Mouse (Mus musculus) cerebellum, postnatal 36 days (tissue): Measurements from ENCODE around the gene Pfas.
"Not testable (repeated sequence)": the region's sequence is repeated elsewhere in the genome, so short reads cannot be mapped to it uniquely, and the experiment has no call there.

ENCODE experiments used
- DNase-seq, 2 experiments: peaks; one replicate each; pipeline ENCODE4 v3.0.0; 2021 to 2022; ENCODE audit warnings: mixed read lengths in 2 of 2

The Pfas gene

DNA sequence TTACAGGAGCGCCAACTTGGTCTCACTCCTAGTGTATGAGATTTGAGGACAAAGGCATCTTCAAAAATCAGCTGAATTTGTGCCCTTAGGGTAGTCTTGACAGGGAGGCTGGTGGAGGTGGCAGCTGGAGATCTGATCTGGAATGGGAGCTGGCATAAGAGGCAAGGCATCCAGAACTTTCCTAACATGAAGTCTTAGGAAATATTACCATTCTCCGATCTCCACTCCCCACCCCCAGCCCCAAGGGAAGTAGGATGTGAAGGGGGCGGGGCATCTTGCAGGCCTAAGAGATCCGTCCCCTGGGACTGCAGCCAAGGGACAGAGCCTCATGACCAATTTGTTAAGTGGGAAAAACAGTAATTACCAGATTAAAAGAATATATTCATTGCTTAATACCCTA, 38.0 kb downstream of the Pfas start:
- no peak for DNase-seq

DNA sequence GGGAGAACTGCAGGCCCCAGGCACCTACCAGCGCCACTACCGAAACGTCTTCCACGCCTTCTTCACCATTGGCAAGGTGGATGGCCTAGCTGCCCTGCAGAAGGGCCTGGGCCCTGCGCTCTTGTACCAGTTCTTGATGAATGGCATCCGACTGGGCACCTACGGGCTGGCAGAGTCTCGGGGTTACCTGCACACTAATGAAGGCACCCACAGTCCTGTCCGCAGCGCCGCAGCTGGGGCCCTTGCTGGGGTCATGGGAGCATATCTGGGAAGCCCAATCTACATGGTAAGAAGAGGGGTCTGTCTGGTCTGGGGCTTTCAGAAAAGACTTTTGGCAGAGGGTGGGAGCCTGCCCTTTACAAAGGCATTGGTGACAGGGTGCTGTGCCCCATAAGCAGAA, 39.5 kb downstream of the Pfas start:
- DNase-seq = no peak

DNA sequence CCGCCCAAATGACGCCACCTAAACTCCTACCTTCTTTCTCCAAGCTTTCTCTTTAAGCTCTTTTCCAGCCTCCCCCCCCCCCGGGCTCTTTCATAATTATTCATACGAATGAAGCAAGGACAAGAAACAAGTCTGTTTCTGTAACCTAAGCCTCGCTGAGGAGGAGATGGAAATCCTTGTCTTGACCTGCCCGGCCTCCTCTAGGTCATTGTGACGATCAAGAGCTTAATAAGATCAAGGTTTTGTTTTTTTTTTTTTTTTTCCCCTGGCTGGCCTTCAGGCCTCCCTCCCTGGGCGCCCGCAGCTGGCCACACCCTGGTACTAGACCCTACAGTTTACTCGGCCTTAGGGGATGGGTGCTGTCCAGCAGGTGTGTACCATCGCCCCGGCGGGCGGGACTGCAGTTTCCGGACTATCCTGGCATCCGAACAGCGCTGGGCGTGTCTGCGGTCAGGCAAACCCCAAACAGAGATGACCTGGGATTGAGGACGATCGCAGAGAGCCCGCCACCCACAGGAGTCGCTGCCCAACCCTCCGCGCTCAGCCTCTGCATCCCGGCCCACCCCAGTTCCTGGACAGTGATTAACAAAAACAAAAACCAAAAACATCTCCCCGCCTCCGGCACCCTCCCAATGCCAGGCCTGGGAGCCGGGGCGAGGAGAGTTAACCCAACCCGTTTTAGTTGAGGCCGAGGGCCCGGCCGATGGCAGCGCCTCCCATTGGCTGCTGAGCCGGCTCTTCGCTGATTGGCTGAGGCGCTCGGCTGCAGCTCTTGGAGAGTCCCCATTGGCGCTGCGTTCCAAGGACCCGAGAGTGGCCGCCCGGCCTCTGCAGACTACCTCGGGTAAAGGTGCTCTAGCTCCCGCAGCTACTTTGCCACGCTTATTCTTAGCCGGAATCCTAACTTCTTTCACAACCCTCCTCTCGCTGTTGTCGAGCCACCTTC, 40.6 kb downstream of the Pfas start, which contains the start of gene Slc25a35:
Gene Slc25a35, plus strand, starts transcription at position 795 of the 946 bp plus-strand sequence.
- peak; percentile 91 to 93 for DNase-seq

DNA sequence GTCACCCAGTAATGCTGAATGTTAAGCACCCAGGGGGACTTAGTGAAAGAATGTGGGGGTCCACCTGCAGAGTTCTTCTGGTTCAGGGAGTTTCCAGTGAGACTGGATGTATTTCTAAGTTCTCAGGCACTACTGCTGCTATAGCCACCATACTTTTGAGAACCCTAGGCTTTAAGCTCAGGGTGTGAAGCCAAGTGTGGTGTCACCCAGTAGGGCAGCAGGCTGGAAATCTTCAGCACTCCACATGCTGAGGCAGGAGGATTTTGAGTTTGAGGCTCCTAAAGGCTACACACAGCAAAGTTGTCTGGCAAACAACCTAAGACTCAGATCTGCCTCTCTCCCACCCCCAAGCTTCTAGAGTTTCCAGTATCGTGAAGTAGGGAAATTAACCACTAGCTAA, 41.7 kb downstream of the Pfas start:
- DNase-seq = no peak

DNA sequence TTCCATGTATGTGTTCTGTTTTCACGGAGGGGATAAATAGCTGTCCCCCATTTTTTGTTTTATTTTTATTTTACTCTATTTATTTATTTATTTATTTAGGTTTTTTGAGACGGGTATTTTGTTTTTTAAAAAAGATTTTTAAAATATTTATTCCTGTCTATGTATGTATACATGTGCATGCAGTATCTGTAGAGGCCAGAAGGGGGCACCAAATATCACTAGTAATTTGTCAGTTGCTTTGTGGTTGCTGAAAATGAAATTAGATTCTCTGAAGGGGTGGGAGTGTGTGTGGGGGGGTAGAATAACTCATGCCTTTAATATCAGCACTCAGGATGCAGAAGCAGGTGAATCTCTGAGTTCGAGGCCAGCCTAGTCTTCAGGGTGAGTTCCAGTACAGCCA, 42.4 kb downstream of the Pfas start:
- DNase-seq = peak; percentile 67 to 79

DNA sequence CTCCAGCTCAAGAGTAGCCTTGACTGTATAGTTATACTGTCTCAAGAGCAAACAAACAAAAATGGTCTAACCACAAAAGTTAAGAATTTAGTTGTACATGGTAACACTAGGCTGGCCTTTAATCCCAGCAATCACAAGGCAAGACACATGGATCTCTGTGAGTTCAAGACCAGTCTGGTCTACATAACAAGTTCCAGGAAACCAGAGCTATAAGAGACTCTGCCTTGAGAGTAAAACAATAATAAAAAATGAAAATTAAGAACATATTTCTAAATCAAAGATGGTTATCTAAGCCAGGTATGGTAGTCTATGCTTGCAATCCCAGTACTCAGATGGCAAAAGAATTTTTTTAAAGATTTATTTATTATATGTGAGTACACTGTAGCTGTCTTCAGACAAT, 43.2 kb downstream of the Pfas start:
- no peak for DNase-seq

DNA sequence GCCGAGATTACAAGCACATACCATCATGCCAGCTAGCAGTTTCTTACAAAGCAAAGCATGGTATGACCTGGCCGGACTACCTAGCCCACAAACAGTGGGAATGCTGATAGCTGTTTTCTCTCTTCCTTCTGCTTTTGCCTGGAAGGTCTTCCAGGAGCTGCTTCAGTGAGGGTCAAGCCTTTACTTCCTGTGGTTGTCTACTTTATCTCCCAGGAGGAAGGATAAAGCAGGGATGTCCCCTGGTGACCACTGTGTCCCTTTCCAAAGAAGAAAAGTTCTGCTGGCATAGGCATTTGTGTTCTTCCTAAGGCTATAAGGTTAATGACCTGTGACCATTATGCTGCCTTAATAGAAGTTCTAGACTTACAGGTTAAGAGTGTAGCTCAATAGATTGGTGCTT, 44.9 kb downstream of the Pfas start:
- no peak for DNase-seq

DNA sequence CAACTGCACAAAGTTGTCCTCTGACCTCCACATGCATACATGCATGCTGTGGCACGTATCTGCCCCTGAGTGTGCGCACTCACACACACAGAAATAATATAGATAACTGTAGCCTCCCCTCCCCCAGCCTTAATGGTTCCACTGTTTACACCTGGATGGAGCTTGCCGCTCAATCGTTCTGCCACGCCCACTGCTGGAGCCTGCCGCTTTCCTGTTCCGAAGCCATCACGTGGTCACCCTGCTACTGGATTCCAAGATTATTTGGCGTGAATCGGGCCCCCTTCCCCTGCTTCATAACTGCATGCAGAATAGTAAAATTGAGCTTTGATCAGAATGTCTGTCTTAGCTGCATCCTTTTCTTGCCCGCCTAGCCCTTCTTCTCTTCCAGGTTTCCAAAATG, 46.1 kb downstream of the Pfas start:
- DNase-seq = not testable (repeated sequence)

DNA sequence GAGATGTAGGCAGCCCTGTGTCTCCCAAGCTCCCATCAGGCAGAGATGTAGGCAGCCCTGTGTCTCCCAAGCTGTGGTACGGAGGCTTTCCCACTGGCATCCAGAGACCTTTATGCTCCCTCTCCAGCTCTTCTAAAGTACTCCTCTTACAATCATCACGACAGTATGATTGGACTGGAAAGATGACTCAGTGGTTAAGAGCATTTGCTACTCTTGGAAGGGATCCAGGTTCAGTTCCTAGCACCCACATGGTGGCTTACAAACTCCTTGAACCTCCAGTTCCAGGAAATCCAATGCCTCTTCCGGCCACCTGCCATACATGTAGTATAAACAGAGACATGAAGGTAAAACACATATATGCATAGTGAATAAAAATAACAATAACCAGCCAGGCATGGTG, 46.7 kb downstream of the Pfas start:
- no peak for DNase-seq

DNA sequence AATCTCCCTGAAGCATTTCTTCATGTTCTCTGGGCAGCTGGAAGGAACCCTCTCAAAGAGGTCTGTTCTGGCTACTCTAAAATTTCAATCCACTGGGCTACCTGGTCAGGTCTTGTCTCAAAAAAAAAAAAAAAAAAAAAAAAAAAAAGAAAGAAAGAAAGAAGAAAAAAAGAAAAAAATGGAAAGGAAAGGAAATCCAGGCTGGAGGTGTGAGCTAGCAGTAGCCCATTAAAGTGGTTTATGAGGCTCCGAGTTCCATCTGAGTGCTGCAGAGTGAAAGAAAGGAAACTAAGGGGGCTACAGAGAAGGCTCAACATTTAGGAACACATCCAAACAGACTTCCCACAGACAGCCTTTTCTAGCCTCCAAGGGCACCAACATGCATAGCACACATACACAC, 50.3 kb downstream of the Pfas start:
- no peak for DNase-seq

DNA sequence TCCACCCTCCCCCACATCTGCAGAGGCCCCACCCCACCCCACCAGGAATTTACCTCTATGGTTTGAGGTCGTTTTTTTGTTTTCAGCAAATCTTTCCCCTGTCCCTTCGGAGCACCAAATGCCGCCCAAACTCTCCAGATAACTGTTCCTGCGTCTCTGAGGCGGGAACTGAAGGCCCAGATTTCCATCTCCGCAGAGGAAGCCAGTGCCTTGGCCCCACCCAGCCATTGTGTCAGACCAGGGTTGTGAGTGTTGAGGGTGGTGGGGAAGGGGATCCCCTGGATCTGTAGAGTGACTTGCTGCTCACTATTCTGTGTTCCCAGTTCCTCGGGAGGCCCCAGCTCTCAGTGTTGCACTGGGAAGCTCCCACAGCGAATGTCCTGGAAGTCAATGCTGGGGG, 51.0 kb downstream of the Pfas start, which contains the start of gene Arhgef15:
Gene Arhgef15, minus strand, starts transcription at position 173 of the 400 bp plus-strand sequence.
- no peak for DNase-seq

DNA sequence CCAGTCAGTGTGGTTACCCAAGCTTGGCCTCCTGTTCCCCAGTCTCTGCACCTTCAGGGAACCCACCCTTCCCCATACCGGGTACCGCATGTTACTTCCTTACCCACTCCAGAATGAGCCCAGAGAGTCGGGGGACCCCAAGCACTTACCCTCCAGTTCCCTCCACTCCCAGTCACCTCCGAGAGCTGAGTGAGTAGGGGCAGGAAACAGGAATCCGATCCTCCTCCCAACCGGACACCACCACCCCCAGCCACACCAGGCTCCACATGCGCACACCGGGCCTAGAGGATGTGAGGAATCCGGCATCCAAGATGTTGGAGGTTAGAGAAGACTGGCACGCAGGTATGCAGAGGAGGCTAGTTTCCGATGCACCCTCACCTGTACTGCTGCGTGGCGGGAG, 51.6 kb downstream of the Pfas start:
- no peak for DNase-seq

DNA sequence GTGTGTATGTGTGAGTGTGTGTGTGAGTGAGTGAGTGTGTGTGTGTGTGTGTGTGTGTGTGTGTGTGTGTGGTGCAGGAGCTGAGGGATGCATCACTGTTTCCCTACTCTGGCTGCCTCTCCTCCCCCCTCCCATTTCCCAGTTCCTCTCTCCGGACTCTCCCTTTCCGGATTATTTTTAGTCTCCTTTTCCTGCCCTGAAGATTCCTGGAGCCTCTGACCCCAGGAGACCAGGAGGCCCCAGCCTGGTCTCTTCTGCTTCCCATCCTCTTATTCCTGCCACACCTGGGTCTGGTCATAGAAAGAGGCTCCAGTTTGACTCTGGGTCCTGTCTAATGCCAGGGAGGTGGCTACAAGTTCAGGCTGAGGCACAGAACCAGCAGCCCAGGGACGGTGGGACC, 52.2 kb downstream of the Pfas start:
- DNase-seq = no peak

DNA sequence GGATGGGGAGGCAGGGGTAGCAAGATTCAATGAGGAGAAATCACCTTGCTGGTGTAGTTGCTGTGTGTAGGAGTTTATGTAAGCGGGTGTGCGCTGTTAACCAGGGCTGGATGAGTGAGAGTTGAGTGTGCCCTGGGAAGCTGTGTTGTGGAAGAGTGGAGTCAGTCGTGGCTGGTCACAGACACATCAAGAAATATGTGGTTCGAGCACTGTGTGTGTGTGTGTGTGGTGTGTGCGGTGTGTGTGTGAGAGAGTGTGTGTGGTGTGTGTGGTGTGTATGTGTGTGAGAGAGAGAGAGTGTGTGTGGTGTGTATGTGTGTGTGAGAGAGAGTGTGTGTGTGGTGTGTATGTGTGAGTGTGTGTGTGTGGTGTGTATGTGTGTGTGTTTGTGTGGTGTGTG, 52.8 kb downstream of the Pfas start:
- DNase-seq = no peak

DNA sequence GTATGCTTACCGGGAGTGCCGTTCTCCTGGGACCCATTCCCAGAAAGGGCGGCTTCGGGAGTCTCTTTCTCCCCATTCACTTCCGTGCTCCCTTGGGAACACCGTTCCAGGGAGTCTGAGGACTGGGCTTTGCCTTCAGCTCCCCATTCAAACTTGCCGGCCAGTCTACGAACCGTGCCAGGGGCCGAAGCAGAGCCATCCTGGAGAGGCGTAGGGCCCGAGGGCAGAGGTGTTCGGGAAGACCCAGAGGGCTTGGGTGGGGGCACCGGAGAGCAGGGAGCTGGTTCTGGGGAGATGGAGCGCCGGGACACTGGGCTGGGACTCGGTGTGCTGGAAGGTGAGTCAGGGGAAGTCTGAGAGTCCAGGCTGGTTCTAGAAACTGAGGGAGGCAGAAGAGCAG, 53.9 kb downstream of the Pfas start:
- no peak for DNase-seq

DNA sequence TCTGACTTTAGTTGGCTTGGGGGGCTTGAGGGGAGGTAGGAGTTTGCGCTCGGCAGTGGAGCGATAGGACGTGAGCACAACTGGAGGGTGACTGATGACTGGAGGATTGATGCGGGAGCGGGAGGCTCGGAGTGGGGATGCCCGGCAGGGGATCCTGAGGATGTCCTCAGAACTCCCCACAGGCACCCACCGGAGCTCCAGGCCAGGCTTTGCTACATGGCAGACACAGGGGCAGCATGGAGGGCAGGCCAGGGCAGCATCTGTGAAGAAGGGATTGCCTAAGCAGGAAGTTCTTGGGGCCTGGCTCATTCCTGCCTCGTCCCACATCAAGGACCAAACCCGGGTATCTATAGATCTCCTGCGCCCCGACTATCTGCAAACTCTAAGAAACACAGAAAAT, 54.4 kb downstream of the Pfas start:
- no peak for DNase-seq

DNA sequence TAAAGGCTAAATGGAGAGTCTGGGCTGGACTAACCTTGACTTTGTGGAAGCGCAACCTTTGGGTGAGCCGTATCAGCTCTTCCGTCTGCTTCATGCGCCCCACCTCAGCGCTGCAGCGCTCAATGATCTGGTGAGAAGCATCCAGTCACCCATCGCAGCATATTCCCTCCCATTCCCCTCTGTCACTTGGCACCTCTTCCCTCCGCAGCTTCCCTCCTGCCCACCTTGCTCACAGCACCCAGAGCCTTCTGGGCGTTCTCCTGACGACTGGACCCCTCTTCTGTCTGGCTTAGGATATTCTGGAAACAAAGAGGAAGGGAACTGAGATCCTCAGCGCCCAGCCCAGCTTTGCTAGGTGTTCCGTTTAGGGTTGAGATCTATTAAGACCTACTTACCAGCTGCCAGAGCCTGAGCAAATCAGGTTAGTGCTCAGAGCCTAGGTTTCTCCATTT, 60.7 kb downstream of the Pfas start:
- peak; percentile 49 to 55 for DNase-seq

DNA sequence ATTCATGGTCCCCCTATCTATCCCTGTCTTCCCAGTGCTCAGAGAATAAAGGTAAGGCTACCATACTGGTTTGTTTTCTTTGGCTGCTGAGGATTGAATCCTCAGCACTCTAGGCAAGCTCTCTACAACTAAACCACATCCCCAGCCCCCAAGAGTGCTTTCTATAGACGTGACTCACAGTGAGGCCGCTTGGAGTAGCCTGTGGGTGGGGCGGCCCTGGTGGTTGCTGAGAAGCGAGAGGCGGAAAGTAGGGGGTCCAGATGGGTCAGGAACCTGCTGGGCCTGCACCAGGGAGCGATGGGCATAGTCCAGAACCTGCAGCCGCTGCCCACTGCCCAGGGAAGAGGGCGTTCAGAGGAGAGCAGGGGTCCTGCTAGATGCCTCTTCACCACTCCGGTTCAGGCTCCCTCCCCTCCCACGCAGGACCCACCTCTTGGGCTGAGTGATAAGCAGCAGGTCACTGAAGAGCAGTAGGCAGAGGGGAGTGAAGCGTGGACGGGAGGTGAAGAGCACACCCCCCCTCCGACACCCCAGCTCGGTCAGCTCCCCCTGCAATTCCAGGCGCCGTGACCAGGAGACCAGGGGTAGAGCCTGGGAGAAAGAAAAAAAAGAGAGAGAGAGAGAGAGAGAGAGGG, 61.3 kb downstream of the Pfas start:
- DNase-seq = peak in 1 of 2 experiments; percentile 24

DNA sequence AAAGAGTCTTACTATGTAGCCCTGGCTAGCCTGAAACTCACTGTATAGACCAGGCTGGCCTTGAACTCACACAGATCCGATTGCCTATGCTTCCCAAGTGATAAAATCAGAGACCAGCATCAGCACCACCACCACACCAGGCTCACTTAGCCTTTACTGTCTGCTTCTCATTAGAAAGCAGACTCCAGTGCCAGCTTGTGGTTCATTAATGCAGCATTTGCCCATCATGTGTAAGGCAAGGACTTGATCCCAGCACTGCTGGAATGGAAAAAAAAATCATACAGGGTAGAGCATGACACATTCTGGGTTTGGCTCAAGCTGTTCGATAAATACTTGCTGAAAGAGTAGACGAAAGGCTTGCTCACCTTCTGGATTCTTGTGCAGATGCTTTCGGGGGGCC, 62.3 kb downstream of the Pfas start:
- no peak for DNase-seq

DNA sequence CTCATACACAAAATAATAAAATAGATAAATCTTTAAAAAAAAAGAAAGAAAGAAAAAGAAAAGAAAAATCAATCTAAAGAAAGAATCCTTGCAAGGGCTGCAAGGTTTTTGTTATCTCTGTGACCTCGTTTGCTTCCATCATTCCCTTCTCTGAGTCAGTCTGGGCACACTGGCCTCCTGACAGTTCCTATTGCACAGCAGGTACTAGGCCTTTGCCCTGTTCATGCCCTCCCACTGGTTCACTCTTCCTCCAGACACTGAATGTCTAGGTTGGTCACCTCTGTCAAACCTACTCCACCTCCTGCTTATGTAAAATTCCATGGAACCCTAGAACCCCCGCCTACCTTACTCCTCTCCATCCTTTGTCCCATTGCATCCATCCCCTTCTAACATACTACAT, 63.0 kb downstream of the Pfas start:
- no peak for DNase-seq

DNA sequence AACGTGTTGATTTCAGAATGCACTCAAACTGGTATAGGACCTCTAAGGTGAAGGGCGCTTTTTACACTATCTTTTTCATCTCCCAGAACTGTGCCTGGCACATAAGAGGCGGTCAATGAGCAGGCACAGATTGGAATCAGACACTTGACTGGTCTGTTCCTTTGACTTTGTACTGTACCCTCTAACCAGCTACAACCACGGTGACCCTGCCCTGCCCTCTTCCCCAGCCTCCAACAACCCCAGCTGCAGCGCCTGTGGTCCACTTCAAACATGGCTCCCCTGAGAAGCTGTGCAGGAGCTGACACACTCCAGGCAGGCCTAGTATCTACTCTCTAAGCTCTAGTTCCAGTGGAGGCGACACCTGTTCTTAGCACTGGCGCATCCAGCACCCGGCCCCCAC, 65.5 kb downstream of the Pfas start:
- DNase-seq = no peak

DNA sequence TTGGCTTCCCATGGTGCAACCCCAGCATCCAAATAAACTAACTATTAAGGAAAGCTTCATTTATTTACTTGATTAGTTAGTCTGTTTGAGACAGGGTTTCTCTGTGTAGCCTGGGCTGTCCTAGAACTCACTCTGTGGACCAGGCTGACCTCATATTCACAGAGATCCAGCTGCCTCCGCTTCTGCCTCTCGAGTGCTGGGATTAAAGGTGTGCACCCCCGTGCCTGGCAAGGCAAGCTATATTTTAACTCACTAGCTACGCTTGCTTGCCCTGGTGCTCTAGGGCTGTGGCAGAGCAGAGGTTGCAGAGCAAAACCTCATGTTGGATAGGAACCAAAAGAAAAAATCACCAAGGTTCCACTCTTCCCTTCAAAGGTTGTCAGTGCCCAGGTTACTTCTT, 67.7 kb downstream of the Pfas start:
- peak in 1 of 2 experiments; percentile 18 for DNase-seq

DNA sequence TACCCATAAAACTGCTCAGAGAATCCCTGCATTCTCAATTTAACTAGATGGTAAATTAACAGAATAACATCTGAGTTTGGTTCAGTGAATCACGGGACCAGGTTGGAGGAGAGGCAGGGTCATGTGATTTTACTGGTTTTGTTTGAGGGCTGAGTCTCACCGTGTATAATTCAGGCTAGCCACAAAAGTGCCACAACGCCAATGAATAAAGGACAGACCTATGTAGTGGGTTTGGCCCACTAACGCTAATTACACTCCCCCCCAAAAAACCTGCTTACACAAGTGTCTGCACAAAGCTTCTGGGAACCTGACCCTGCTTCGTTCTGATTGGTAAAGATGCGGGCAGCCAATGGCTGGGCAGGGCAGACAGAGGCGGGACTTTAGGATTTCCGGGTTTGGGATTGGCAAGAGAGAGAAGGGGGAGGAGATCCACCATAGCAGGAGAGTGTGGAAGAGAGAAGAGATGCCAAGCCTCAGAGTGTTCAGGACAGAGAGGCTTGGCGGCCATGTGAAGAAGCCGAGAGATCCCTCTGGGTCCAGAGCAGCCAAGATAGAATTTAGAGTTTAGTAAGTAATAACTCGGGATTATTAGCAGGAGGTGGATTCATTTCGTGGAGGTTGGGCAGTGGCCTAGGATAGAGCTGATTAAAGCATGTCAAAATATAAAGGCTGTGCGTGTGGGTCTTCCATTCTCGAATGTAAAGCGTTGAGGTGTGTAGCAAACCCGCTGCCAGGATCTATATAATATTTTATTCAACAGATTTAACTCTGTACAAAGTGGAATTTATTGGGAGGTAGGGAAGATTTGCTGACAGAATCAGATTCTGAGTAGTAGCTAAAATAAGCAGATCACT, 68.6 kb downstream of the Pfas start:
- peak; percentile 83 to 87 for DNase-seq
